Mouse (Mus musculus) lung, adult 2 months (tissue): ENCODE measurements around the gene Ppp6r2.

Experiments used
- CTCF ChIP-seq: fragments of 200-500 bp; IDR thresholded peaks from 2 replicates; pipeline ENCODE4 v1.5.1; 2011; ENCODE audit warnings: mild to moderate bottlenecking, low read length, control low read depth; ENCODE audit not compliant: insufficient read depth
- POLR2A ChIP-seq: fragments of 200-500 bp; IDR thresholded peaks from 2 replicates; pipeline ENCODE4 v1.6.1; 2011; ENCODE audit warnings: low read depth, mild to moderate bottlenecking, control low read depth, low read length, borderline replicate concordance; ENCODE audit errors: extremely low read depth

DNA sequence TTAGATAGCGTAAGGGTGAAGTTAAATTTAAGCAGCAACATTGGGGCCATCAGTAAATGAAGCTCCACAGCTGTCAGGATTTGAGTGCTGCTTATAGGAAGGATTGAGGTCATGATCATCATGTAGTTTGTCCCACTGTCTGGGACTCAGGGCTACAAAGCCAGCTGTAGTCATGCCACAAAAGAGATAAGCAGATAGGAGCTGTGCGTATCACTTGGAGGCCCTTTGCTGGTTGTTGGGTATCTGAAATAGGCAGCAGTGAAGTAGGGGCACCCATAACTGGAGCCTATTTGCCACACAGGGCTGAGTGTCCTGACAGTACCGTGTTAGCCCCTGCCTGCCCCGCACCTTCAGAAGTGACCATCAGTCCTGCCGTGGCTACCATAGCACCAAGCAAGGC is 74.1 kb downstream of the Ppp6r2 start:
- no peak for TF ChIP-seq CTCF
- TF ChIP-seq POLR2A = no peak
